Mouse (Mus musculus) lung, postnatal 36 days (tissue): Measurements from ENCODE around the gene Cyb5r3.

Source experiments
- DNase-seq: peaks from one replicate; pipeline ENCODE4 v3.0.0; 2022; ENCODE audit warnings: mixed read lengths

The Cyb5r3 gene

DNA sequence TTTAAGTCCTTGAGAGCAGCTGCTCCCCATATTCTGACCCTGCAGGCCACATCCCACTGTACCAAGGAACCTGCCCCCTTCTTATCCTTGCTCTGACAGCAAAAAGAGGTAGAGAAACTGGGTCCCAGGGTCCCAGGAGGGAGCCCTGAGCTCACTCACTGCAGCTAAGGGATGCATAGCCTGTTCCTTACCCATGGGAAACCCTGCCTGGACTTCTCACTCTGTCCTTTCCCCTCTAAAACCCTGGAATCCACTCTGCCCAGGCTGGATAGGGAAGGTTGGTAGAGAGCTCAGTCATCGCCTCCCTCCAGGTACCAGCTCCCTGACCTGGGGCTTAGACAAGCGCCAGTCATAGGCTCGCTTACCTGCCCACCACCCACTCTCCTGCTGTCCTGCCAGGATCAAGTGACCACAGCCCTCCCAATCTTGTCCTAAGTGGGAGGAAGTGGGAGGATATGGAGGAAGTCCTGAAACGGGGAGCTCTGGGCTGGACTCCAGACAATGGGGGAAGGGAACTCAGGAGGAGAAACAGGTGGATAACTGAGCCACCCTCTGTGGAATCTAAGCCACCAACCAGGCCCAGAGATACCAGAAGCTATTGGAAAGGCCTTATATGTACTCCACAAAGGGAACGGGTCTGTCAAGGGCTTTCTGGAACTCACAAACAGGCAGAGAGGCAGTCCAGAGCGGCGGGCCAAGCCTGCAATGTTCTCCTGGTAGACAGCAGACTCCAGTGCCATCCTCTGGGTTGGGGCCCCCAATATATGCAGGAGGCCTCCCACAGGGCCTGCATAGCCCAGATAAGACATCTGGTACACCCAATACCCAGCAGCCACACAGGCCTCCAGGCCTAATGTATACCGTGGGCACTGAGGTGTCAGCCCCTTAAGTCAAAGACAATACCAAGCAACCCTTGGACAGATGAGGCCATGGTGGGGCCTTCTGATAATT, 2.3 kb downstream of the Cyb5r3 start:
- peak; percentile 83 for DNase-seq

DNA sequence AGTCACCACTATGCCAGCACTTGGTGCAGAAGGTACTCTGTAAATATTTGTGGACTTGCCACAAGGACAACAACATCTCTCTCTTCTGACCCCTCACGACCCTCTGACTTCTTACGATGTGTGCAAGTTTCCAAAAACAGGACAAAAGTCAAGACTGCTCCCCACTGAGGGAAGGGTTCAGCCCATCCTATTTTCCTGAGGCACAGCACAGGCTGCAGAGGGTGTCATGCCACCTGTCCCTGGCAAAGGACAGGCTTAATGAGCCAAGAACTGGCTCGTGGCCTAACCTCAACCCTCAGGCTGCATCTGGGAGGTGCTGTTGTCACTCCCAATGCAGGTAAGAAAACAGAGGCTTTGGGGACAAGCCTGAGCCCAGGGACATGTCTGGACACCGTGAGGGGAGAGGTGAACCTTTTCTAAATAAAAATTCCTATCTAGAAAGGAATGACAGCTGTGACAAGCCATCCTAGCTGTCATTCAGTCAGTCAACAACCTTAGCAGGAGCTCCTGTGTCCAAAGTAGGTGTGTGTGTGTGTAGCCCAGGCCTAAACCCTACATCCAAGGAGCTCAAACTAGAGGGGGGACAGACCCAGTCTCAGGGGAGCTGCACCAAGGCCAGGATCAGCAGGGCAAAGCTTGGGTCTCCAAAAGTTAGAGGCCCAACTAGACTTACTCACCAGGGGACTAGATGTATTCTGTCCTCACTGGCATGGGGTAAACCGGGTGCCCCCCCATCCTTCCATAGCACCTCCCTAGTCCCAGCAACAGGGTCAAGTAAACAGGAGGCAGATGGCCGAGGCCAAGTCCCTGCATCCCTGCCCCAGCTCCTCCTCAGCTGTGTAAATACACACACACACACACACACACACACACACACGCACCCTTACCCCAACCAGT, 3.3 kb downstream of the Cyb5r3 start:
- DNase-seq, result peak; percentile 59

- DNase-seq, result no peak
These were observed 4.1 kb downstream of the Cyb5r3 start for GRCm38 (mm10) chr15:83168311-83168710.

DNA sequence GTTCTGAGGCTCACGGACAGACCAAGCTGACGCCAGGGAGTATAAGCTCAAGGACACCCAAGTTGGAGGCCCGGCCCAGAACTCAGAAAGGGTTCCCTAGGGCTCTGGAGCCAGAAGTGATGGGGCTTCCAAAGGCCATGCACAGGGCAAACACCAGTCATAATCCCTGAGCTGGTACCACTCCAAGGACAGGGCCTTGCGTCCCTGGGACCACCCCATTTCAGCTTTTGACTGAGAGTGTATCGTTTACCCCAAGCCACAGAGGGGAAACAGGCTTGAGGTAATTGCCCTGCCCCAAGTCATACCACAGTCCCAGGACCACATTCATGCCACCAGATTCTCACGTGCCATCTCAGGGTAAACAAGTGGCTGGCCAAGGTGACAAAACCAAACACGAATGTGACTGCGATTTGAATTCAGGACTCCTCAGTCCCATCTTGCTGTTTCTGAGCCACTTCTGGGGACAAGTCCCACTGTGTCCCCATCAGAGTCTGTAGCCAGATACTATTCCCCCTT, 4.8 kb downstream of the Cyb5r3 start:
- DNase-seq, result no peak

DNA sequence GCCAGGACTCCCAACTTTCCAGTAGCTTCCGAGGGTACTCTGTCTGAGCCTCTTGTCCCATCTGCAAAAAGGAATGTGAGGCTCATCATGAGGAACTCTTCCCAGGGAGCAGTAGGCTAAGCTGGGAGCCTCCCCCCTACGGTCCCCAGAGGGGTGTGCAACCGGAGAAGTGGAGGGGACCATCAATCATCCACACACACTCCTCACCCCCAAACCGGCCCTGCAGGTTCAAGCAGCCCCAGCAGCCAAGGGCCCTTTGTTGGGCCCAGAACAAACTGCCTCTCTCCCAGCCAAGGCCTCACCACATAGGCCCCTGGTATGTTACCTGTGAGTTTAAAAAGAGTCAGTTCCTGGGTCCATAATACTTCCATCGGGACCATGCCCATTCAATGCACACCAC, 5.3 kb downstream of the Cyb5r3 start:
- peak; percentile 63 for DNase-seq

DNA sequence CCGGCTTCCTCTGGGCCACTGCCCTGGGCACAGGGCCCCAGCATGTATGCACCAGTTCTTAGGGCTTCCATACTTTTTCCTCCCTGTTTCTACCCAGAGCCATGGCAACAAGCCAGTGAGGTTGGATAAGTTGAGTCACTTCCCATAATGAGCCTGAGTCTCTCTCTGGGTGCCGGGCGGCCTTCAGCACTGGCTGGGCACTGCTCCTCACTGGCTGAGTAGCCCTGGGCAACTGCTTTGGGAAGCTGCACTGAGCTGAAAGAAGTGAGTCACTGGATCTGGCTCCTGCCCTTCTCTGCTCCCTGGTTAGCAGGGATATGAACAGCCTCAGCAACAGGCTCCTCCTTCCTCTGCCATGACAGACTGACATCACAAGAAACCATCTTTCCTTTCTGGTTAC, 5.8 kb downstream of the Cyb5r3 start:
- peak; percentile 70 for DNase-seq

GRCm38 (mm10) chr15:83165526-83166315, 6.7 kb downstream of the Cyb5r3 start:
- no peak for DNase-seq

DNA sequence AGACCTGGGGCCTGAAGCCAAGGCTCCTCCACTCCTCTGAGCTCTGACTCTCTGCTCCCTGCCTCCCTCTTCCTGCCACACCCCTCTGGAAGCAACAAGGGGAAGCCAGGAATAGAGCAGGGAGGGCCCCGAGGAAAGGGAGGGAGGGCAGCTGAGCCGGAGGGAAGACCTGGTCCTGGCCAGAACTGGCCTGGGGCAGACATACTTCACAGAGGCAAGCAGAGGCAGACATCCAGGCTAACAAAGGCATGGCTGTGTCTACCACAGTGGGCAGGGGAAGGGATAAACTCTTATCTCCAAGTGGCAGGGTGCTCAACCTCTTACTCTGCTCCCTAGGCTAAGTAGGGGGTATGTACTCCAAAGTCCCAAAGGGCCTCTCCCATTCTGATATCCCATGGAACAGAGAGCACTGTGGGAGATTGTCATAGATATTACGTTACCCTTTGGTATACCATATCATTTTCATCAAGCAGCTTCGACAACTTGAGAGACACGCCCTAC, 7.4 kb downstream of the Cyb5r3 start:
- DNase-seq, result peak; percentile 79

DNA sequence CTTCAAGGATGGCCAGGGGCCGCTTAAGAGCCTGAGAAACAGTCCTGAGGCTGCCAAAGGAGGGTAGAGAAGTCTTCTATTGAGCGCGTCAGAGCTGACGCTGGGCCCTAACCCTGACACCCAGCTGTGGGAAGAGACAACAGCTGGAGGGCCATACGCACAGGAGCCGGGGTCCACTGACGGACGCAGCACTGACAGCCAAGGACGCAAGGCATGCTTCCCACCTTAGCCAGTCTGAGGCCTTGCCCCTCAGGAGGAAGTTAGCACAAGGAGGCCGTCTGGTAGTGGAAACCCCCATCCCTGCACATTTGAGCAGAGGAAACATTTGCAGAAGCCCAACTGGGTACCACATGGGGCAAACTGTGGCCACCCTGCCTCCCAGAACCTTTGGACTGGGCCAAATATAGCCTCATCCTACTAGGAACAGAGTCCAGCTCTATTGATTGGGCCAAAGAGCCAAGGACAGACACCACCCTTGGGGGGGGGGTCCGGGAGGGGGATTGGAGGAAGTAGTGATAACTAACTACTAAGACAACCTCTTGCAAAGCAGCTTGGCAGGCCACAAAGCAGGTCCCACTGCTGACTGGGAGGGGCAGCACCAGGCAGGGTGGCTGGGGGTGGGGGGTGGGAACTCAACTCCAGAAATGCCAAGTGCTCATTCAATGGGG, 9.4 kb downstream of the Cyb5r3 start:
- DNase-seq, result no peak

- DNase-seq, result no peak
These were observed 10.4 kb downstream of the Cyb5r3 start for GRCm38 (mm10) chr15:83162001-83162400.

DNA sequence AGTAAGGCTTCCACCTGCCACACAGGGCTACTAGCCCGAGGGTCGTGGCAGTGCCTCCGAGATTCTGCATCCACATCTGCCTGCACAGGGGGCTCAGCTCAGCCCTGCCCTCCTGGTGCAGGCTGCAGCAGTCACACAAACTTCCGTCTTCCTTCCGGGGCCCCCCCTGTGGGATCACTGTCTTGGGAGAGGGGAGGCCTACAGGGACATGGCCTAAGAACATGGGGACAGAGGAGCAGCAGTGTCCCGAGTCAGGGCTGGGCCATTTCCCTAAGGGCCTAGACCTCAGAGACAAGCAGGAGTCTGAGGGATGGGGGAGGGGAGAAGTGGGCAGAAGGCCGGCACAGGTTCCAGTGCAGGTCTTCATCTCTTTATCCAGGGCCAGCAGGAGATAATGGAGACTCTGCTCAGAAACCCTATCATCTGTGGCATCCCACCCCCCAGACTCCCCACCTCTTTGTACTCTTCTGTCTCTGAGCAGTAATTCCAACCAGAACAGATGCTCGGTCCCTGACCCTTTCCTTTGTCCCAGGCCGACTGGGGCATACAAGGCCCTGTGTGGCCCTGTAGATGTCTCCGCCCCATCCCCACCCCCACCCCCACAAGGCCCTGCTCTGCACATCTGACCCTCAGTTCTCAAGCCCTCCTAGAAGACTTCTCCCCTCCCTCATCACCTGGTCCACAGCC, 11.2 kb downstream of the Cyb5r3 start:
- no peak for DNase-seq

DNA sequence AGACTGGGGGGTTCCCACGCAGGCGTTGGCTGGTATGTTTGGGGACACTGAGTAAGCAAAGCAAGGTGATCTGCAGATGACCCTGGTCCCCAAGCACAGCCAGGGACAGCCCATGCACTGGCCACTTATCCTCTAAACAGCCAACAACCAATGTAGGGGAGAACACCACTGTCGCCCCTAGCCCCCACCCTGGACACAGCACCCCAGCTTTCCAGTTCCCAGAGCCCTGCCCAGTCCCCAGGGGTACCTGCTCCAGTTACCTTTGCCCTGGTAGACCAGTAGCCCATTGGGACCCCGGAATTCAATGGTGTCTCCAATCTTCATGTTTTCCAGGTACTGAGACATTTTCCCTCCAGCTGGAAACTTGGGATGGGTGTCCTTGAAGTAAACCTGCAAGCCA, 11.8 kb downstream of the Cyb5r3 start:
- DNase-seq, result no peak

- peak; percentile 37 for DNase-seq
These were observed 12.6 kb downstream of the Cyb5r3 start for GRCm38 (mm10) chr15:83159823-83160222.

DNA sequence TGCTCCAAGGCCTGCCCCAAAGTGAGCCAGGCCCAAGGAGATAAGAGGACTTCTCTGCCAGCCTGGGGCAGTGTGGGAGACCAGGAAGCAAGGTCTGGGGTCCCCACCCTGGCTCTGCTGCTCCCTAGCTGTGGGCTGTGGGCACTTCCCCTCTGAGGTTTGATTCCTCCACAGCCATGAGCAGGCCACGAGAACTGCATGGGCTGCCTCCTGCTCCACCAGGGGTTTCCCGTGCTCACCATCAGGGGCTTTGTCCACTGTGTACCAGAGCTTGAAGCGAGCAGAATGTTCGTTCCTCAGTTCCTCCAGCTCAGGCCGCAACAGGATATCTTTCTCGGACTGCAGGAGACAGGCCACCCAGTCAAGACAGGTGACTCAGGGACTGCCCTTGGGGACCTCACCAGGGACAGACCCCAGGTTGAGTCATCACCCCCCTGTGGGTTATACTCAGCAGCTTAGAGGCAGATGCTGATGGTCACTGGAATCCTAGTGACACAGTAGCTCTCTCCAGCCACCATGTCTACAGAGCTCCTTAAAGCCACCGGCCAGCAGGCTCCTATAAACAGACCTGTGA, 13.7 kb downstream of the Cyb5r3 start:
- DNase-seq, result no peak

- no peak for DNase-seq
These were observed 14.7 kb downstream of the Cyb5r3 start for GRCm38 (mm10) chr15:83157667-83158064.

DNA sequence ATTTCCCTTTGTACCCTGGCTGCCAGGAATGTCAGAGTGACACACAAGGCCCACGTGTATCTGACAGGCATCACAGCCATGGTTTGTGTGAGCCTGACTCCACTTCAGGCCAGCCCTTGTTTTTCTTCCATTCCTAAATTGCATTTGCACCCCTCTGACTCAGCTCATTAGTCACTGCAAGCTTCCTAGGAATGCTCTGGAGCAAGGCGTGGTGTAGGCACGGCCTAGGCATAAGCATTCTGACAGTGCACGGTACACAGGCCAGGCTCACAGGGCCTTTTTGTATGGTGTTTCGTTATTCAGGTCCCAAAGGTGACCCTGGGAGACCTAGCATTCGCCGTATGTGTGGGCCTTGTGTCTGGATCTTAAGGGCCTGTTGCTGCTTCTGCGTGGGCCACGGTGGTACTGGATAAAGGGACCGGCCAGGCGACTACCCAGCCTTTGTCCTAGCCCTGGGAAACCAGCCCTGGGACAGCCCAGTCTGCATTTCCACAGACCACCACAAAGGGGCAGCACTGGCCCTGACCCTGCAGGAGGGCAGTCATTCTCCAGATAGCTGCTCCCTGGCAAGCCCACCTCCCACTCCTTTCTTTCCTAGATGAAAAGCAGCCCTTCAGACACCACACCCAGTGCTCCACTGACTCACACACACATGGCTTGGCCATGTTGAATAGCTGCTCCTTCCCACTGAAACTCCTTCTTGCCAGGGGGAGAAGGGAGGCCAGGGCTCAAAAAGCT, 15.3 kb downstream of the Cyb5r3 start:
- peak; percentile 80 for DNase-seq

DNA sequence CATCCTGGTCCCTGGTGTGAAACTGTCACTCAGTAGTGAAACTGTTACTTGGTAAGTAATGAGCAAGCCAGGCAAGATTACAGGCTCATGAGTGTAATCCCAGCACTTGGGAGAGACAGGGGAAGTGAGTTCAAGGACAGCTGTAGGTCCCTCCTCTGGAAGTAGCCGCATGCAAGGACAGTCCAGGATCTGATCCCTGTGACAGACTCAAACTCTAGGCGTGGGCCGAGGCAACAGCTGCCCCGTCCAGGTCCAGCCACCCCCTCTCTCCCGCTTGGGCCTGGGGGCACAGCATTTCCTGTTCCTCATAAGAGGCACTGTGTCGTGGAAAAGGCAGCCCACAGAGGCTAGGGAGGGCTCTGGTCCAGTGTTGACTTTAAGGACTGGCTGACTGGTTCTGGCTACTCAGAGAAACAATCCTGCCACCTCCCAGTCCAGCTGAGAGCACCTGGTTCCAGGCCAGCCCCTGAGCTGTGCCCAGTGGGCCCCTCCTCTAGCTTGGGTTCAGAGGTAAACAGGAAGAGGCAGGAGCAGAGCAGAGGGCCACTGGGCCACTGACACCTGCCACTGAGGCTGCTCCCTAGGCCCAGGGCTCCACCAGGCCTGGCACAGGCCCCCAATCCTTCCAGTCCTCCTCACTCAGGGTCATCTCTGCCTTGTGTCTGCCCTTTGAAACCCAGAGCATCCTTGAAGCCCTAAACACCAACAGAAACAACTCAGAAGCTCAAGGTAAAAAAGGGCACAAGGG, 16.5 kb downstream of the Cyb5r3 start:
- DNase-seq, result no peak

- DNase-seq, result no peak
These were observed 18.1 kb downstream of the Cyb5r3 start for GRCm38 (mm10) chr15:83154309-83154708.

- no peak for DNase-seq
These were observed 21.7 kb downstream of the Cyb5r3 start for GRCm38 (mm10) chr15:83150694-83151093.
